Mouse (Mus musculus) olfactory bulb, adult 2 months (tissue): ENCODE measurements around the gene Dnaaf5.

Experiments used
- CTCF ChIP-seq: fragments of 200-500 bp; IDR thresholded peaks from 2 replicates; pipeline ENCODE4 v1.5.1; 2012; ENCODE audit warnings: low read depth, mild to moderate bottlenecking, low read length, moderate library complexity; ENCODE audit not compliant: insufficient read depth
- POLR2A ChIP-seq: fragments of 200-500 bp; IDR thresholded peaks from 2 replicates; pipeline ENCODE4 v1.6.1; 2012; ENCODE audit warnings: mild to moderate bottlenecking, low read depth, low read length, moderate library complexity; ENCODE audit not compliant: insufficient read depth

DNA sequence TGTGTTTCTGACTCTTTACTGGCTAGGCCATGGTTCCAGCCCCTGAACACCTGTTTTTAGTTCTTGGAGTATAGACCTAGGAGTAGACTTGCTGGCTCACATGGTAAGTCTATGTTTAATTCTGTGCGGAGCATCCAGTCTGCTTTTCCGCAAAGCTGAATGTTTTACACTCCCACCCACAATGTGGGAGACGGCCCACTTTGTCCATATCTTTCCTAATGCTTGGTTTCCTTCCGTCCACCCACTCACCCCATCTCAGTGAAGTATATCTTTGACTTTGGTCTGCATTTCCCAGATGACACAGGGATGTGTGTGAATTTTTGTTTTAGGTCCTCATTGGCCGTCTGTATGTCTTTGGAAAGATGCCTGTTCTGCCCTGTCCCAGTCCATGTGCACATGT lies 53.3 kb downstream of the Dnaaf5 start:
- TF ChIP-seq POLR2A (no peak), CTCF (no peak)
